Mouse (Mus musculus) limb, embryonic 14.5 days (tissue): ENCODE measurements at regions not wholly inside any gene's neighbourhood (a gene's known extent, or its start where the extent isn't known, plus 50 kb on each side); places are given as distances from the start of the nearest gene placed in this dataset.

ENCODE experiments used
- ATAC-seq: fragments of 200-750 bp; cut with Nextera tagmentation; 2 replicates; pipeline ENCODE4 v1.8.0; 2017; ENCODE audit warnings: low read depth, moderate number of reproducible peaks, moderate TSS enrichment; ENCODE audit not compliant: low FRiP score
- DNase-seq: peaks from one replicate; pipeline ENCODE4 v3.0.0-alpha.2; 2015; ENCODE audit warnings: low spot score
- H3K27ac ChIP-seq: fragments of 300-500 bp; sonication (generic); replicated peaks from 2 replicates; pipeline ENCODE4 v1.5.1; 2014; ENCODE audit warnings: low read depth, mild to moderate bottlenecking, low read length, moderate library complexity, mixed read lengths
- H3K27me3 ChIP-seq: fragments of 300-500 bp; sonication (generic); 2 replicates; pipeline ENCODE4 v1.6.1; 2014; ENCODE audit warnings: low read length, mixed read lengths; ENCODE audit not compliant: control insufficient read depth, insufficient read depth
- H3K36me3 ChIP-seq: fragments of 300-500 bp; sonication (generic); 2 replicates; pipeline ENCODE4 v1.6.1; 2014; ENCODE audit warnings: mild to moderate bottlenecking, low read length, moderate library complexity, mixed read lengths; ENCODE audit not compliant: control insufficient read depth, insufficient read depth
- H3K4me1 ChIP-seq: fragments of 300-500 bp; sonication (generic); 2 replicates; pipeline ENCODE4 v1.6.1; 2014; ENCODE audit warnings: antibody characterized with exemption, low read length, mixed read lengths; ENCODE audit not compliant: control insufficient read depth, insufficient read depth
- H3K4me2 ChIP-seq: fragments of 300-500 bp; sonication (generic); replicated peaks from 2 replicates; pipeline ENCODE4 v1.6.1; 2014; ENCODE audit warnings: low read depth, mild to moderate bottlenecking, low read length, moderate library complexity; ENCODE audit not compliant: severe bottlenecking
- H3K4me3 ChIP-seq: fragments of 300-500 bp; sonication (generic); replicated peaks from 2 replicates; pipeline ENCODE4 v1.5.1; 2014; ENCODE audit warnings: low read length
- H3K9ac ChIP-seq: fragments of 300-500 bp; sonication (generic); 2 replicates; pipeline ENCODE4 v1.6.1; 2014; ENCODE audit warnings: mild to moderate bottlenecking, low read depth, low read length, moderate library complexity; ENCODE audit not compliant: severe bottlenecking
- H3K9me3 ChIP-seq: fragments of 300-500 bp; sonication (generic); 2 replicates; pipeline ENCODE4 v1.6.1; 2016; ENCODE audit warnings: low read length; ENCODE audit not compliant: control insufficient read depth
- POLR2A ChIP-seq: fragments of 200-500 bp; IDR thresholded peaks from 2 replicates; pipeline ENCODE4 v1.8.0; 2012; ENCODE audit warnings: inconsistent platforms, mild to moderate bottlenecking, moderate library complexity, borderline replicate concordance; ENCODE audit not compliant: insufficient read depth, insufficient read length; ENCODE audit errors: extremely low read depth
- WGBS: fragments of 180-500 bp; shearing (Covaris S2); extraction: QIAGEN DNeasy Blood & Tissue Kit; methylation state at CpG from one replicate; pipeline ENCODE4 v1.1.7; 2014; 5-methylcytosine and 5-hydroxymethylcytosine counted together

DNA sequence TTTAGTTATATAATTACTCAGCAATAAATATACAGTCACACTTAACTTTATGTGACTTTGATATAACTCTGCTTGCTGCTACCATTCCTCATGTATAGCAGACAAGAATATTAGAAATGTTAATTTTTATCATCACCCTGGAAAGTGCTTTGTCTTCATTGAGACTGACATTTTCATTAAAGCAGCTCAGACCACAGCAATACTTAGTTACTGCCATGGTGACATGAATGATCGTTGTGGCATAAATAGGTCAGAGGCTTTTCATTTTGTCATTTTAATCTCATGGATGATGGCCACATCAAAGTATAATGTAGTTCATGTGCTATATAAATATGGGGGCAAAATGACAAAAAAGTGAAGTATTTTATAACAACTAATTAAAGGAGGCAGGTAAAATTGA lies 498.1 kb downstream of the Slc22a22 start:
- 86% methylated on average over 1 of the region's 1 CpGs for WGBS
- H3K27ac ChIP-seq, result no peak overlapping the region
- ATAC-seq, result no peak
- no peak for DNase-seq
- H3K36me3 ChIP-seq, result no peaks in the 10 kb centered on the region
- H3K4me1 ChIP-seq, result no peaks in the 10 kb centered on the region
- no peak overlapping the region for H3K4me3 ChIP-seq
- no peaks in the 10 kb centered on the region for H3K27me3 ChIP-seq
- no peak overlapping the region for H3K4me2 ChIP-seq
- H3K9ac ChIP-seq, result no peak overlapping the region
- TF ChIP-seq POLR2A, result no peak
- H3K9me3 ChIP-seq, result no peaks in the 10 kb centered on the region

DNA sequence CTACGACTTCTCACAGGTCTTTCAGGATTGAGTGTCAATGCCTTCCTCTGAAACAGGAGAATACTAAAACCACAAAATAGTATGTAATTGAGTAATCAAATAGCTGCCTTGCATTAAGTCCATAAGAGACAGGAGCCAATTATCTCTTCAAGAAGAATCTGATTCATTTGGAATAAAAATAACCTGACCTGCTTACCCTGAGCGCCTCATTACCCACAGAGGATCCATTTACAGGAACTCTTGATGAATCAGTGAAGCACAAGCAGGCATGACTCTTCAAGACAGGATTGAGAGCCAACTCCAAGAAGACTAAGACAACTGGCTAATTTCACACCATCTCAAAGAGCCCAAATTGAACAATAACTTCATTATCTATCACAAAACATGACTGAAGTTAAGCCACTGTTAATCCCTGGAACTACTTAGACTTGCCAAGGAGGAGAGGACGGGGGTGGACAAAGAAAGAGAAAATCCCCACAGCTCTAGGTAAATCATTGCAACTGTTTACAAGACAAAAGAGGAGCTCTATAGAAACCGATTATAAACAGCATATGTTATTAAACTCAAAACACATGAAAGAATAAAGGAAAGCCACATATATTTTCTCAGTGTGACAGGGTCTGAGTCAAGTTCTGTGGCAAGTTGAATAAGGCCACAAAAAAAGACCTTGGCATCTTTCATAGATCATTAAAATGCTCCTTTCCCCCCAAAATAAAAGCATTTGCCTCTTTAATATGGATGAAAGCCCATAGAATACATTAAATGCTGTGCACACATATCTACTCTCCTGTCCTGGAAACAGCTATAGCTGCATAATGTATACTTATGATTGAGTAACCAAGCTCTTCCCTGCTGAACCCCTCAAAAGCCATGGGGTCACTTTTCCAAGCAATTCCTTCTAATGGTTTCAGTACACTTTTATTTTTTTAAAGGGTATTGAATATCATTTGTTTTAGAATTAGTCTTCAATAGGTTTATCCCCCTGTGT lies 501.7 kb downstream of the Slc22a22 start:
- no peak overlapping the region for H3K27ac ChIP-seq
- H3K4me1 ChIP-seq, result no peaks in the 10 kb centered on the region
- DNase-seq, result no peak
- no peak overlapping the region for H3K4me3 ChIP-seq
- no peaks in the 10 kb centered on the region for H3K9me3 ChIP-seq
- no peaks in the 10 kb centered on the region for H3K27me3 ChIP-seq
- no peaks in the 10 kb centered on the region for H3K36me3 ChIP-seq
- WGBS, result 71% methylated on average over 4 of the region's 4 CpGs
- no peak overlapping the region for H3K9ac ChIP-seq
- no peak overlapping the region for H3K4me2 ChIP-seq
- ATAC-seq, result no peak
- no peak for TF ChIP-seq POLR2A

DNA sequence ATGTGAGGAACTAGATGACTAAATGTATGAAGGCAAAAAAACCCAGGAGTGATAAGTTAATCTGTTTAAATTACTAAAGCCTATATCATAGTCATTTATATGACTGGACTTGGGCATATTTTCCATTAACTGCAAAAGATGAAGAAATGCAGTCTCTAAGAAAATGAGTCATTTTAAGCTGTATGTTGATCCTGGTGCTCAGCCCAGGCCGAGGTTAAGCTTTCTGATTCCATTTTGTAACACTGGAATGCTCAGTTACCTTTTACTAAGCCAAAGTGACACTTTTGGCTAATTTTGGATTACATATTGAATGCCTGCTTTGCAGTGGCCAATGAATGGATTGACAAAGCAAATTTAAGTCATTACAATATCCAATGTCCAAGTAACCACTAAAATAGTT lies 507.3 kb downstream of the Slc22a22 start:
- Histone ChIP-seq H3K9me3 (no peaks in the 10 kb centered on the region), H3K27me3 (no peaks in the 10 kb centered on the region), H3K36me3 (no peaks in the 10 kb centered on the region), H3K4me3 (no peak overlapping the region), H3K27ac (no peak overlapping the region), H3K4me1 (no peaks in the 10 kb centered on the region), H3K4me2 (no peak overlapping the region), H3K9ac (no peak overlapping the region)
- 78% methylated on average over 1 of the region's 1 CpGs for WGBS
- no peak for TF ChIP-seq POLR2A
- DNase-seq (no peak), ATAC-seq (no peak)

DNA sequence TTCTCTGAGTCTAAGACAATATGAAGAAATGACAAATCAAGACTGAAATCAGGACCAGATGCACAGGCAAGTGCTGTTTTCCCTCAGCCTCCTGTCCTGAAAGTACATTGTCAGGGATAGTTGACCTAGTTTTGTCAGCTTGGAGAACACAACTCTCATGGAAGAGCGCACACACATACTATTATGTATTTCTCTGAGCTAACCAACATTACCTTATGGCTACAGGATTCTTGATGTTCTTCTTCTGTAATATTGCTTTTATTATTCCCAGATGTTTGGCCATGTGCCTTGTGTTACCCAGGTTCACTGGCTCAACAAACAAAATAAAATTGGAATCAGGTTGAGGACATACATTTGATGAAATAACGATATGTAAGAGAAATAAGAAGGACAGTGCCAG lies 521.1 kb downstream of the Slc22a22 start:
- no peak overlapping the region for H3K27ac ChIP-seq
- H3K9ac ChIP-seq, result no peak overlapping the region
- H3K4me1 ChIP-seq, result no peaks in the 10 kb centered on the region
- no peaks in the 10 kb centered on the region for H3K36me3 ChIP-seq
- peak; percentile 81 for DNase-seq
- no peak for TF ChIP-seq POLR2A
- 46% methylated on average over 2 of the region's 2 CpGs for WGBS
- no peak overlapping the region for H3K4me2 ChIP-seq
- ATAC-seq, result peak; percentile 44
- H3K4me3 ChIP-seq, result no peak overlapping the region
- no peaks in the 10 kb centered on the region for H3K27me3 ChIP-seq
- H3K9me3 ChIP-seq, result no peaks in the 10 kb centered on the region

DNA sequence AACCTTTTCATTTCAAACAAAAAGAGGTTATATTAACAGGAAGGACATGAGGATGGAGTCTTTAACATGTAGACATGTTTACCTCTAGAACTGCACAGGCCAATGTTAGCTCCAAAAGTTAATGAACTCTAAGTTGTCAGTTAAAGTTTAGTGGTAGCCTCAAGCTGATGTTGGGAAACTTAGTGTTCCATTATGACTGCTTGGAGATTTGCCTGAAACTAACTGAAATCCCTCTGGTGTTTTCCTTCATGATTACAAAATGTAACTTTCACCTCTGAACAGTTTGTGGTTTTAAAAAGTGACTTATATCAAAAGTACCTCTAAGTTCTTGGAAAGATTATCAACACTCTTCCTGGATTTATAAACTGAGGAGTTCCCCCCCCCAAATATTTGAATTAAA lies 525.2 kb downstream of the Slc22a22 start:
- Histone ChIP-seq H3K36me3 (no peaks in the 10 kb centered on the region), H3K4me2 (no peak overlapping the region), H3K27me3 (no peaks in the 10 kb centered on the region), H3K4me3 (no peak overlapping the region), H3K27ac (no peak overlapping the region), H3K9me3 (no peaks in the 10 kb centered on the region), H3K9ac (no peak overlapping the region), H3K4me1 (no peaks in the 10 kb centered on the region)
- no peak for ATAC-seq
- no peak for DNase-seq
- TF ChIP-seq POLR2A, result no peak
